Mouse (Mus musculus) C2C12 (cell line): ENCODE data around the gene Gimap3. TPM values are rescaled to one million over a fixed set of nuclear protein-coding genes. Genes with fewer than 3 reads are reported as not detected.

ENCODE experiments used
- H3K27me3 ChIP-seq: one replicate; pipeline ENCODE4 v1.6.1; 2011; ENCODE audit not compliant: control insufficient read depth, insufficient read depth, insufficient read length
- H3K36me3 ChIP-seq: one replicate; pipeline ENCODE4 v1.6.1; 2011; ENCODE audit not compliant: control insufficient read depth, insufficient read depth
- H3K4me3 ChIP-seq: one replicate; pipeline ENCODE4 v1.5.1; 2011; ENCODE audit warnings: mild to moderate bottlenecking, control low read depth; ENCODE audit not compliant: poor library complexity, insufficient read depth, severe bottlenecking
- H3K79me2 ChIP-seq: one replicate; pipeline ENCODE4 v1.6.1; 2011; ENCODE audit not compliant: control insufficient read depth, insufficient read depth
- H3K79me3 ChIP-seq: one replicate; pipeline ENCODE4 v1.6.1; 2011; ENCODE audit warnings: low read depth, control low read depth
- H3ac ChIP-seq: one replicate; pipeline ENCODE3; 2011; ENCODE audit warnings: low read depth; ENCODE audit not compliant: control insufficient read depth, insufficient read length
- CEBPB ChIP-seq: IDR thresholded peaks from one replicate; pipeline ENCODE4 v1.6.1; 2011; ENCODE audit warnings: low read depth, mild to moderate bottlenecking, control low read depth, moderate library complexity
- CTCF ChIP-seq: IDR thresholded peaks from one replicate; pipeline ENCODE4 v1.5.1; 2011; ENCODE audit not compliant: control insufficient read depth, insufficient read depth, insufficient read length
- FOSL1 ChIP-seq: IDR thresholded peaks from one replicate; pipeline ENCODE4 v1.8.0; 2011; ENCODE audit warnings: mild to moderate bottlenecking, low read length; ENCODE audit not compliant: poor library complexity, insufficient read depth, severe bottlenecking
- MAX ChIP-seq: IDR thresholded peaks from one replicate; pipeline ENCODE4 v1.6.1; 2011; ENCODE audit warnings: mild to moderate bottlenecking, control low read depth
- MYOD1 ChIP-seq: IDR thresholded peaks from one replicate; pipeline ENCODE4 v1.6.1; 2011; ENCODE audit warnings: low read depth; ENCODE audit not compliant: control insufficient read depth, insufficient read length
- MYOG ChIP-seq: IDR thresholded peaks from one replicate; pipeline ENCODE4 v1.6.1; 2011; ENCODE audit not compliant: control insufficient read depth, insufficient read length; ENCODE audit errors: extremely low read depth
- USF1 ChIP-seq: IDR thresholded peaks from one replicate; pipeline ENCODE4 v1.6.1; 2011; ENCODE audit warnings: low read depth, mild to moderate bottlenecking, control low read depth, moderate library complexity
- polyA plus RNA-seq: library from polyadenylated mRNA; unstranded; fragments of >200 nt; fragmentation: generic; extraction: Trizol; gene quantifications from one replicate; pipeline ENCODE4 v1.2.1, GENCODE M21; 2012; ENCODE audit warnings: missing spikeins

Gimap3 gene
- polyA plus RNA-seq, 1 experiment = not detected

- Histone ChIP-seq H3K4me3 (no peak overlapping the region), H3K79me2 (no peaks in the 10 kb centered on the region), H3K27me3 (no peaks in the 10 kb centered on the region), H3K36me3 (no peaks in the 10 kb centered on the region), H3ac (no peak overlapping the region), H3K79me3 (no peaks in the 10 kb centered on the region)
- TF ChIP-seq CEBPB (no peak), CTCF (peak; percentile 61)
Observed at GRCm38 (mm10) chr6:48772030-48772429, 1.4 kb upstream of the Gimap3 start.

- TF ChIP-seq CEBPB (no peak), CTCF (no peak), FOSL1 (no peak), MYOG (no peak), MAX (no peak), MYOD1 (no peak), USF1 (no peak)
- no peak overlapping the region for H3ac ChIP-seq
- H3K27me3 ChIP-seq = no peaks in the 10 kb centered on the region
- H3K36me3 ChIP-seq = no peaks in the 10 kb centered on the region
- H3K79me3 ChIP-seq = no peaks in the 10 kb centered on the region
- H3K4me3 ChIP-seq = no peak overlapping the region
- no peaks in the 10 kb centered on the region for H3K79me2 ChIP-seq
Observed at GRCm38 (mm10) chr6:48768933-48769332, 1.7 kb downstream of the Gimap3 start.

- no peak overlapping the region for H3ac ChIP-seq
- no peaks in the 10 kb centered on the region for H3K27me3 ChIP-seq
- no peaks in the 10 kb centered on the region for H3K79me3 ChIP-seq
- H3K79me2 ChIP-seq = no peaks in the 10 kb centered on the region
- TF ChIP-seq FOSL1 = no peak
- TF ChIP-seq MAX = no peak
- no peak for TF ChIP-seq USF1
- TF ChIP-seq CEBPB = no peak
- no peak for TF ChIP-seq CTCF
- TF ChIP-seq MYOD1 = no peak
- no peak for TF ChIP-seq MYOG
- H3K4me3 ChIP-seq = no peak overlapping the region
- no peaks in the 10 kb centered on the region for H3K36me3 ChIP-seq
Observed at GRCm38 (mm10) chr6:48768178-48768869, 2.3 kb downstream of the Gimap3 start.

- no peaks in the 10 kb centered on the region for H3K27me3 ChIP-seq
- TF ChIP-seq FOSL1 = no peak
- TF ChIP-seq MYOD1 = no peak
- no peaks in the 10 kb centered on the region for H3K79me2 ChIP-seq
- no peaks in the 10 kb centered on the region for H3K79me3 ChIP-seq
- no peaks in the 10 kb centered on the region for H3K36me3 ChIP-seq
- no peak overlapping the region for H3K4me3 ChIP-seq
- H3ac ChIP-seq = no peak overlapping the region
Observed at GRCm38 (mm10) chr6:48764496-48764895, 6.2 kb downstream of the Gimap3 start.

GRCm38 (mm10) chr6:48763567-48764270 is 6.9 kb downstream of the Gimap3 start:
- Histone ChIP-seq H3K79me2 (no peaks in the 10 kb centered on the region), H3K79me3 (no peaks in the 10 kb centered on the region), H3K4me3 (no peak overlapping the region), H3ac (no peak overlapping the region), H3K27me3 (no peaks in the 10 kb centered on the region), H3K36me3 (no peaks in the 10 kb centered on the region)
- TF ChIP-seq MYOD1 (no peak), MAX (no peak), MYOG (no peak), USF1 (no peak), CEBPB (no peak), CTCF (no peak), FOSL1 (no peak)
